Mouse (Mus musculus): Measurements from ENCODE around the gene Gm42878. TPM values are rescaled to one million over a fixed set of nuclear protein-coding genes. Genes with fewer than 3 reads are reported as not detected.

The Gm42878 gene
- total RNA-seq (2023): not detected

DNA sequence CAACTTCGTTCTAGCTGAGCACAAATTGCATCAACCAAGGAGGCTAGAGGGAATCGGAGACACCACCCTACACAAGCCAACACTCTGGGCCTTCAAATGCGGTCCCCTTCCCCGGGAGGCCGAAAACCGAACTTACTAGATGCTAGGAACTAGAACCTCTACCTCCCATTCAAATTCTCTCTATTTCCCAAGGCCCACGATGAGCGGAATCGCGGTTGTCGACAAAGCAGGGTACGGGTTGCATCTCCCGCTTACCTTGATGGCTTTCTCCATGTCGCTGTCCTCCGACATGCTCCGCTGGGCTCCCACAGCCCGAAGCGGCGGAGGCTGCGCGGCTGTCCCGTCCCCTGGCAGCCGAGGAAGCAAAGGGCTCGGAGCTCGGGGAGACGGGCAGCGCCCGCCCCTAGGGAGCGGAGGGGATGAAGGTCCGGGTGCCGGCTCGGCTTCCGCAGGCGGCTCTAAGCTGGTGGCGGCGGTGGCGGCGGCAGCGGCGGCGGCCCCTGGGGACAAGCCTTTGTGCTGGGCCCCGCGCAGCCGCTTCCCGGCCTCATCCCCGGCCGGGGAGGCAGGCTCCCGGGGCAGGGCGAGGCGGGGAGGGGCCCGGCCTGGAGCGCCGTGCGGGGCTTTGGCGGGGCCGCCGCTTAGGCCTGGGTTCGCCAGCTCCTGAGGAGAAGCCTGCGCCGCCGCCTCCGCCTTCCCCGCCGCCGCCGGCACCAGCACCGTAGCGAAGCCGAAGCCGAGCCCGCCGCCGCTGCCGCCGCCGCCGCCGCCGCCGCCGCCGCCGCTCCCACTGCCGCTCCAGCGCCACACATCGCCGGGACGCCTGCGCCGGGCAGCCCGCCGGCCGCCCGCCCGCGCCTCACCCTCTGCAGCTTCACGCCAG lies at the start of gene Gm42878, which contains the start of gene Adam1a:
Gm42878 (minus strand) TSS at position 573 of the 883 bp plus-strand sequence.
Adam1a (minus strand) TSS at position 573 of the 883 bp plus-strand sequence.

DNA sequence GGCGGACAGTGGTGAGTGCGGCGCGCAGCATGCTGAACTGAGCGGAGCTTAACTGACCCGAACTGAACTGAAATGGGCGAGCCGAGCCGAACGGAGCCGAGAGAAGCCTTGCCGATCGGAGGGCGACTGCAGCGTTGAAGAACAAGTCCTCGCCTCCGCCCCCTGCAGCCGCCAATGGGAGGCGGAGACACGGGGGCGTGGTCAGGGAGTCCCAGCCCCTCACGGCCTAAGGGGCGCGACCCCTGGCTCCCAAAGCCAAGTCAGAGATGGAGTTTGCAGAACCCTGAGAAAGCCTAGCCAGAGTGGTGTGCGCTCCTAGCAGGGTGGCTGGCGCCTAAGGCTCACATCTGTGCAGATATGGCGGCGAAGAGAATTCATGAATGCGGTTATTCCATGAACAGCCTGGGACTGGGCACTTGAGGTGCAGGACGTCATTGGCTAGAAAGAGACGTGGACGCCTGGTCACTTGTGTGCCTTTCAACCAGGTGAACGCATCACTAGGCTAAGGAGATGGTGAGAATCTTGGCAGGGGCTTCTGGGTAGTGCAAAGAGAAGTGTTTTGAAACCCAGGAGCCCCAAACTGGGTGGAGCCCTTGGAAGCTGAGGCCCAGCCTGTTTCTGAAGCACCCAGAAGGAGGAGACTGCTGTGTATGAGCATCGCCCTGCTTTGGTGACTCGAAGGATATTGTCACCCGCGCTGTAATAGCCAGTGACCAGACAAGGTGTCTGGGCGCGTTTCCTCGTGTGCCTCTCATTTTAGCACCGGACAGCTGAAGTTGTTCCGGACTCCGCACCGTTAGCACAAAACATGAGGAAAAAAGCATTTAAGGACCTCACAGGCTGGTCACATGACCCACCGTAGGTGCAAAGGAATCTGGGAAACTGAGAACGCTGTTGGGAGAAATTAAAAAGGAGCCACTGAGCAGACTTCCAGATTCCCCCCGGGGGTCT lies 48.4 kb upstream of the Gm42878 start, which contains the start of gene Aldh2:
Aldh2 (minus strand) TSS at position 374 of the 951 bp plus-strand sequence.

DNA sequence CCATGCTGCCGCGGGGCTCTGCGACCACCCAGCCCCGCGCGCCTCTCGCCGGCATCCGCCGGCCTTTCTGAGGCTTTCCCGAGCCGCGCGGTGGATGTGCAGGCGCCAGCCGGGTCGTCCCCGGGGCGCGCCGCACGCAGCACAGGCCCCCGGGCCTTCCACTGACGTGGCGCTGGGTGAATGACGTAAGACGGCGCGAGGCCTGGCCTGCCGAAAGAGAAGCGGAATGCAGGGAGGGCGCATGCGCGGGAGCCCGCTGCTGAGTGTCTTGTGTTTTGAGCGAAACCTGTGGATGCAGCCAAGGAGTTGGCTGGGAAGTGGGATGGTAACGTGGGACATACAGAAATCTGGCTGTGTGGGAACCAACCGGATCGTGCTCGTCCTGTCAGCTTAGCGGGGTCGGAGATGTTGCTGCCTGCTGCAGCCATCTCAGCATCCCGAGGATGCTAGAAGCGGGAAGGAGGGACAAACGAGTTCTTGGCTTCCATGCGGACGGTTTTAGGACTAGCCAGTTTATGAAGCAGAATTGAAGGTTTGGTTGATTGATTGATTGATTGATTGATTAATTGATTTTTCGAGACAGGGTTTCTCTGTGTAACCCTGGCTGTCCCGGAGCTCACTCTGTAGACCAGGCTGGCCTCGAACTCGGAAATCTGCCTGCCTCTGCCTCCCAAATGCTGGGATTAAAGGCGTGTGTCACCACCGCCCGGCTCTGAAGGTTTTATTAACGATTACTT lies 679 bp upstream of the Gm42878 start, which contains the start of gene Mapkapk5:
Mapkapk5 (minus strand) TSS at position 113 of the 737 bp plus-strand sequence.

DNA sequence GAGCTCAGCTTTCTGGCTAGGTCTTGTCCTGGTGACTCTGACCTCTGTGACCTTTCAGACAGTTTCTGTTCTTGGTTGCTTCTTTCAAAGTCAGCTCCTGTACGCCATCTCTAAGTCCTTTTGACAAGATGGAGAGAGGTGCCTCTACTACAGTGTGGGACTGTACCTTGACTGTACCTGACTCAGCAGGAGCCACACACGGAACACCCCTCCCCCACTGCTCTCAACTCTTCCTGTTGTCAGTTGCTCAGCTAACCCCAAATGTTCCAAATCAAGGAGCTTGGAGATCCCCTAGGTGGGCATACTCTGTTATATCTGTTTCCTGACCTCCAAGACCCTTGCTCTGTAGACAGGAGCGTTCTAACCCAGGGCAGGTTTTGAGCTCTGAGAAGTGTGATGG lies 42.1 kb downstream of the Gm42878 start, which contains the start of gene Adam1b:
Adam1b (minus strand) TSS at position 205 of the 400 bp plus-strand sequence.

Other genes with a start within 250 kb of the Gm42878 start
- gene Trafd1, start 159.8 kb downstream of the Gm42878 start, total RNA-seq (2023): 10 to 100 TPM; 41.8 to 51.2 TPM
- gene Naa25, start 147.5 kb downstream of the Gm42878 start, total RNA-seq (2023): 10 to 100 TPM; 43.3 to 44.9 TPM
- 1 to 10 TPM in 1 of 2 experiments, under 1 TPM in 1; 0.77 to 1.5 TPM for gene Tmem116, start 93.6 kb downstream of the Gm42878 start, total RNA-seq (2023)
- gene Erp29, start 93.0 kb downstream of the Gm42878 start, total RNA-seq (2023): 10 to 100 TPM; 62.3 to 88.1 TPM
- under 1 TPM; 0.29 to 0.30 TPM for gene Adam1b, start 42.0 kb downstream of the Gm42878 start, total RNA-seq (2023)
- 10 to 100 TPM; 13.2 to 13.5 TPM for gene Adam1a, start within 50 bp of the Gm42878 start, total RNA-seq (2023)
- 100 to 1,000 TPM in 1 of 2 experiments, 10 to 100 TPM in 1; 99.5 to 122 TPM for gene Mapkapk5, start 423 bp upstream of the Gm42878 start, total RNA-seq (2023)
- 10 to 100 TPM; 73.4 to 87.9 TPM for gene Aldh2, start 48.3 kb upstream of the Gm42878 start, total RNA-seq (2023)
- gene Acad12, start 73.5 kb upstream of the Gm42878 start, total RNA-seq (2023): 10 to 100 TPM in 1 of 2 experiments, 1 to 10 TPM in 1; 10.0 to 14.7 TPM
- 10 to 100 TPM; 11.4 to 12.3 TPM for gene Acad10, start 115.0 kb upstream of the Gm42878 start, total RNA-seq (2023)
- 100 to 1,000 TPM; 107 to 120 TPM for gene Brap, start 115.1 kb upstream of the Gm42878 start, total RNA-seq (2023)
- 100 to 1,000 TPM in 1 of 2 experiments, 10 to 100 TPM in 1; 90.0 to 109 TPM for gene Atxn2, start 165.9 kb upstream of the Gm42878 start, total RNA-seq (2023)

Measured in T-cell, adult 66 days (primary cell).